Mouse (Mus musculus) spleen, embryonic (tissue): ENCODE results near the gene Gm28041.
"Not testable (repeated sequence)": the region's sequence is repeated elsewhere in the genome, so short reads cannot be mapped to it uniquely, and the experiment has no call there.

Experiments
- CTCF ChIA-PET: fragments of 350-600 bp; sonication (Branson Sonifier 250); formaldehyde crosslinking; loops from one replicate; lab custom pipeline; 2022; lab: Charles Lee

Gene Gm28041

GRCm38 (mm10) chr13:67375050-67375911 lies at the start of gene Gm28041, which contains the start of gene Zfp456:
TSS of gene Gm28041 (minus strand) at chr13:67375733.
TSS of gene Zfp456 (minus strand) at chr13:67375810.
- CTCF ChIA-PET: not testable (repeated sequence)

GRCm38 (mm10) chr13:67422532-67422931 lies 47.0 kb upstream of the Gm28041 start:
- CTCF ChIA-PET: interaction anchor here (0.6 kb wide), 1 partner anchor 78 kb away, joined by 8 read pairs; no protein-coding TSS in a partner anchor

- CTCF ChIA-PET: interaction anchor here (0.6 kb wide), 1 partner anchor 77 kb away, joined by 3 read pairs; no protein-coding TSS in a partner anchor
Observed at GRCm38 (mm10) chr13:67421207-67421857, 45.8 kb upstream of the Gm28041 start, which contains the start of gene Zfp459. TSS of gene Zfp459 (minus strand) at chr13:67421418.

GRCm38 (mm10) chr13:67420558-67421206 lies 45.1 kb upstream of the Gm28041 start:
- CTCF ChIA-PET: interaction anchor here (0.6 kb wide), 1 partner anchor 78 kb away, joined by 3 read pairs; no protein-coding TSS in a partner anchor

- CTCF ChIA-PET: no interaction called here
Observed at GRCm38 (mm10) chr13:67416811-67417210, 41.3 kb upstream of the Gm28041 start.

GRCm38 (mm10) chr13:67415759-67416158 lies 40.2 kb upstream of the Gm28041 start:
- CTCF ChIA-PET: no interaction called here

- CTCF ChIA-PET: not testable (repeated sequence)
Observed at GRCm38 (mm10) chr13:67413634-67414033, 38.1 kb upstream of the Gm28041 start.

- CTCF ChIA-PET: not testable (repeated sequence)
Observed at GRCm38 (mm10) chr13:67399183-67399903, 23.8 kb upstream of the Gm28041 start, which contains the start of gene Zfp429. TSS of gene Zfp429 (minus strand) at chr13:67399819.

GRCm38 (mm10) chr13:67376255-67376654 lies 722 bp upstream of the Gm28041 start:
- CTCF ChIA-PET: not testable (repeated sequence)

- CTCF ChIA-PET: no interaction called here
Observed at GRCm38 (mm10) chr13:67360131-67360744, 15.3 kb downstream of the Gm28041 start, which contains the start of the genes Gm28044 and Zfp953. TSS of gene Gm28044 (minus strand) at chr13:67360536. TSS of gene Zfp953 (minus strand) at chr13:67360605.

- CTCF ChIA-PET: interaction anchor here (0.6 kb wide), 1 partner anchor 28 kb away, joined by 3 read pairs; no protein-coding TSS in a partner anchor
Observed at GRCm38 (mm10) chr13:67351854-67352253, 23.7 kb downstream of the Gm28041 start.

- CTCF ChIA-PET: interaction anchor here (0.7 kb wide), 1 partner anchor 388 kb away, joined by 3 read pairs; no protein-coding TSS in a partner anchor
Observed at GRCm38 (mm10) chr13:67343422-67343821, 32.1 kb downstream of the Gm28041 start.

- CTCF ChIA-PET: no interaction called here
Observed at GRCm38 (mm10) chr13:67332877-67333276, 42.7 kb downstream of the Gm28041 start.

GRCm38 (mm10) chr13:67332019-67332724 lies 43.4 kb downstream of the Gm28041 start, which contains the start of gene Zfp595:
TSS of gene Zfp595 (minus strand) at chr13:67332570.
- CTCF ChIA-PET: no interaction called here

- CTCF ChIA-PET: no interaction called here
Observed at GRCm38 (mm10) chr13:67306718-67307117, 68.8 kb downstream of the Gm28041 start.

- CTCF ChIA-PET: no interaction called here
Observed at GRCm38 (mm10) chr13:67305822-67306672, 69.5 kb downstream of the Gm28041 start, which contains the start of gene Zfp457. TSS of gene Zfp457 (minus strand) at chr13:67306485.
